31 mouse cellular contexts compared by ENCODE assay signal in the genomic region with DNA sequence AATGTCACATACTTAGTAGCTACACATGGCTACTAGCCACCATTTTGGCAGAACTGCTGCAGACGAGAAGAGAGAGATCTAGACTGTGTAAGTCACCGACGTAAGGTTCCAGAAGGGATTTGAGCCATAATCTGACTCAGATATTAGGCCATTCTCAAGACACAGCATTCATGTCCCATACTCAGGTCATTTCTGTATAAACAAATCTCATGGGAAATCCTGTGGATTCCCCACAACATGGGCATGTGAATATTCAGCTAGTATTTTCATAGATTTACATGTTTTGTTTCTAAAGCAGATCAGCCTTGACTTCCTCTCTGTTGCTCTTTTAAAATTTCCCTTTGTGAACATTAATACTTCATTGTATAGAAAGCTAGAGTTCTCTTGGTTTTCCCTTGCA.
"Had no signal": no experiment of that assay in that cellular context is flagged by ENCODE, and none has a peak within 500 bp of the region (broad histone marks: within the 10 kb centered on the region; RNA-seq: fewer than 3 reads in every experiment).

No protein-coding gene starts in this region.

- H3K9me3 ChIP-seq: limb, embryonic 10.5 days; limb, embryonic 12.5 days; limb, embryonic 13.5 days; limb, embryonic 15.5 days; liver, embryonic 12.5 days; liver, embryonic 13.5 days; liver, embryonic 15.5 days; lung, embryonic 15.5 days; megakaryocyte, embryonic 14.5 days; midbrain, embryonic 10.5 days; midbrain, embryonic 12.5 days; midbrain, embryonic 13.5 days; midbrain, embryonic 15.5 days had no signal

- H3K36me3 ChIP-seq: limb, embryonic 10.5 days; limb, embryonic 12.5 days; limb, embryonic 13.5 days; limb, embryonic 15.5 days; liver, embryonic 12.5 days; liver, embryonic 13.5 days; liver, embryonic 15.5 days; lung, embryonic 15.5 days; midbrain, embryonic 10.5 days; midbrain, embryonic 12.5 days; midbrain, embryonic 13.5 days; midbrain, embryonic 15.5 days had no signal

- H3K4me2 ChIP-seq: limb, embryonic 12.5 days; limb, embryonic 13.5 days; limb, embryonic 15.5 days; liver, embryonic 11.5 days; liver, embryonic 12.5 days; liver, embryonic 13.5 days; liver, embryonic 15.5 days; lung, embryonic 14.5 days; lung, embryonic 15.5 days; midbrain, embryonic 11.5 days; midbrain, embryonic 12.5 days; midbrain, embryonic 13.5 days; midbrain, embryonic 15.5 days had no signal

- DNase-seq: left cerebral cortex, postnatal 4 days; liver; liver, embryonic 13.5 days; liver, postnatal 0 days; lung, adult 18-20 months; lung, adult 2 months; lung, embryonic 14.5 days; lung, postnatal 10 days; lung, postnatal 14 days; lung, postnatal 36 days; lung, postnatal 4 days; midbrain, embryonic 14.5 days had no signal

- H3K27ac ChIP-seq: left cerebral cortex, adult 2 months; limb, embryonic 10.5 days; limb, embryonic 12.5 days; limb, embryonic 13.5 days; limb, embryonic 15.5 days; liver, embryonic 12.5 days; liver, embryonic 13.5 days; liver, embryonic 14.5 days; liver, embryonic 15.5 days; lung, embryonic 15.5 days; midbrain, embryonic 10.5 days; midbrain, embryonic 12.5 days; midbrain, embryonic 13.5 days; midbrain, embryonic 15.5 days had no signal

- H3K4me1 ChIP-seq: limb, embryonic 10.5 days; limb, embryonic 15.5 days; liver, embryonic 12.5 days; liver, embryonic 13.5 days; liver, embryonic 15.5 days; lung, embryonic 15.5 days; midbrain, embryonic 10.5 days had no signal

- H3K27me3 ChIP-seq: limb, embryonic 12.5 days; limb, embryonic 13.5 days; limb, embryonic 15.5 days; liver, embryonic 12.5 days; liver, embryonic 13.5 days; liver, embryonic 15.5 days; lung, embryonic 15.5 days; midbrain, embryonic 12.5 days; midbrain, embryonic 13.5 days; midbrain, embryonic 15.5 days had no signal

- ATAC-seq: liver, embryonic 12.5 days; liver, postnatal 0 days; lung, postnatal 0 days; midbrain, embryonic 13.5 days; midbrain, embryonic 15.5 days; midbrain, embryonic 16.5 days had no signal

- H3K4me3 ChIP-seq: left cerebral cortex, adult 2 months; limb, embryonic 10.5 days; limb, embryonic 12.5 days; limb, embryonic 13.5 days; limb, embryonic 15.5 days; liver, embryonic 12.5 days; liver, embryonic 13.5 days; liver, embryonic 15.5 days; lung, embryonic 15.5 days; megakaryocyte, embryonic 14.5 days; midbrain, embryonic 10.5 days; midbrain, embryonic 12.5 days; midbrain, embryonic 13.5 days; midbrain, embryonic 15.5 days; myocyte had no signal

- H3K9ac ChIP-seq: limb, embryonic 12.5 days; limb, embryonic 13.5 days; limb, embryonic 15.5 days; liver, embryonic 12.5 days; liver, embryonic 13.5 days; liver, embryonic 14.5 days; liver, embryonic 15.5 days; liver, postnatal 0 days; lung, embryonic 14.5 days; lung, embryonic 15.5 days; midbrain, embryonic 12.5 days; midbrain, embryonic 13.5 days; midbrain, embryonic 15.5 days had no signal
